Mouse (Mus musculus) cerebellum, adult (tissue): ENCODE data around the gene Hif3a.

ENCODE experiments used
- ATAC-seq: cut with Nextera tagmentation; 2 replicates; pipeline ENCODE4 v1.9.2; 2017; ENCODE audit warnings: mild to moderate bottlenecking, moderate library complexity, mixed read lengths; ENCODE audit not compliant: insufficient number of reproducible peaks, low FRiP score, low TSS enrichment

Hif3a gene

DNA sequence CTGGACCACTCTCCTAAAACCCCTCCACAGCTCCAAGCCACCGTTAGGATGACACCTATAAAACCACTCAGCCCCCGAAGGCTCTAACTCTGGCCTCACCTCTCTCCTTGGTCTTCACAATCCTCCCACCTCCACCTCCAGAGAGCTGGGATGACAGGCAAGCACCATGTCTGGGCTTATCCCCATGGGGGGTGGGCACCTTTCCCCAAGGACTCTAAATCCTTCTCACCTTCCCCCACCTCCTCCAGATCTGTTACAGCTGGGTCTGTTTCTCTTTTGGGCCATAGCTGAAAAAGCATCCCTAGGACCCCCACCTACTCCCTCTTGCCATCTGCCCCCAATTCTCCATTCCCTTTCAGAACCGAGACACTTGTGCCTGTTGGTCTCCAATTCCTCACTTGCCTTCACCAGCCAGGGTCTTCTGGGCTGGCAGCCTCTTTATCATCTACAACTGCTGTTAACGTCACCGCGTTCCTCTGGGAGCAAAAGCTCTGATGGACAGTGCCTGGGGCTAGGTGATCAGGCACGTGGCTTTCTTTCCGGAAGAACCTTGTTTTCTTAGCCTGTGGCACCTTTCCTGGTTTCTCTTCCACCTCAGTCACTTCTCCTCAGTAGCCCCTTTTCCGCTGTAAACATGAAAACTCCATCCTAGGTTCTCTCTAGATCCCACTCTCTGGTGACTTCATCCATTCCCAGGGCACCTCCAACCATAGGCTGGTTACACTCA is 36.2 kb downstream of the Hif3a start:
- ATAC-seq, result no peak

- ATAC-seq, result no peak
Observed at GRCm38 (mm10) chr7:17025505-17025894, 36.7 kb downstream of the Hif3a start.

- no peak for ATAC-seq
Observed at GRCm38 (mm10) chr7:17024814-17025504, 37.3 kb downstream of the Hif3a start.

GRCm38 (mm10) chr7:17024141-17024540 is 38.1 kb downstream of the Hif3a start:
- ATAC-seq, result no peak

DNA sequence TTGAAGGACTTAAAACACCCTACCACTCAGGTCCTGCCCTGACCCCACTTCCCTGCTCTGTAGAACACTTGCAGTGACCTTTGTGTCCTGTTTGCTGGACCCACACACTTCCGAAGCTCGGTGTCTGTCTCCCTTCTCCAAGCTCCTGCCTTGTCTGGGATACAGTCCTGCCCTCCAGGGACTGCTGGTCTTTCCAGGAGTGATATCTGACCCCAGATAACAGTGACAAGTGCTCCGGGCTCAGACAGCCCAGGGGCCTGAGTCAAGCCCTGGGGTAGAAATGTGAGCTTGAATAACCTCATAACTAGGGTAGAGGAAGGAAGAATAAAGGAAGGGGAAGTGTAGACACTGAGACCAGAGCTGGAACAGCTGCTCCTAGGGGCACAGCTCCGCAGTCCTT is 38.5 kb downstream of the Hif3a start:
- no peak for ATAC-seq

DNA sequence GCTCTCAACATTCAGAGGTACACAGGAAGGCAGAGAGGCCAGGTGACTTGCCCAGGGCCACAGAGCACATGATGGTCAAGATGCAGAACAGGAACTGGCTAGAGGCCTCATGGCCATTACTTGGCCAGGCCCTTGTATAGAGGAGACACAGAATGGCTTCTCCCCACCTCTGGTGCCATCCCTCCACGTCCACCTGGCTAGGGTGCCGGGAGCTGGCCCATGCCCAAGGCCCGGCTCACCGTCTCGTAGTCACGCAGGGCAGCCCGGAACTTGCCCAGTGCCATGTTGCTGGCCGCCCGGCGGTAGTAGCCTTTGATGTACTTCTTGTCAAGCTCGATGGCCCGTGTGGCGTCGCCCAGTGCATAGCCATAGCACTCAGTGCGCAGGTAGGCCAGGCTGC is 40.1 kb downstream of the Hif3a start:
- ATAC-seq, result no peak

- no peak for ATAC-seq
Observed at GRCm38 (mm10) chr7:17019426-17020166, 42.6 kb downstream of the Hif3a start.

DNA sequence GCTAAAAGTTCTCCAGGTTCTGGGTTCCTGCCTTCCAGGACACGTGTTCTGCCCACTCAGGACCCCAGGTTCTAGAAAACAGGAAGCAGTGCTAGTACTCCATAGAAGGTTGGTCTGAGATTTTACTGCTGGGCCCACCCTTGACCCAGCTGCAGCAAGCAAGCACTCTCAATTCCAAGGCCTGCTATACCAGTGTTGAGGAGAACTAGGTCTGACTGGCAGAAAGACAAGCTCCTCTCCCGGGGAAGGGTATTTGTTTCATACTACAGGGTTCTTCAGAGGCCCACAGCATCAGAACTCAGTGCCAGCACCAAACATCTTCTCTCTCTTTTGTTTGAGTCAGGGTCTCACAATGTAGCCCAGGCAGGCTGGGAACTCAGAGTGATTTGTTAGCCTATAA is 44.3 kb downstream of the Hif3a start:
- no peak for ATAC-seq

GRCm38 (mm10) chr7:17017036-17017435 is 45.2 kb downstream of the Hif3a start:
- ATAC-seq, result peak; percentile 86

DNA sequence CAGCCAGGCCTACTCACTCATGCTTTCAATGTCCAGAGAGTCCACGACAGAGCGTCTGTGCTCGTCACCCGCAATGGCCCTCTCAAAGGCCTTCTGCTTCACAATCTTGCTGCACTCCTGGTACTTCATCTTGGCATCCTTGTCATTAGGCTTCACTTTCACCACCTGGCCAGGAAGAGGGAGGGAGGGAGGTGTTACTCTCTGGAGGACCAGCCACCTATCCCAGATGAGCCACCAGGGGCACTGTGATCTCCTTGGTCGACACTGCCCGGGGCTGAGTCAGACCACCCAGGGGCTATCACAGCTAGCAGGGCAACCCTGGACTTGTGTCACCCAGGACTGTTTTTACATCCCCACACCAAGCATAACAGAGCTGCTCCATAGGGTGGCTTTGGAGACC is 46.8 kb downstream of the Hif3a start:
- no peak for ATAC-seq

- no peak for ATAC-seq
Observed at GRCm38 (mm10) chr7:17011909-17012590, 50.2 kb downstream of the Hif3a start.

DNA sequence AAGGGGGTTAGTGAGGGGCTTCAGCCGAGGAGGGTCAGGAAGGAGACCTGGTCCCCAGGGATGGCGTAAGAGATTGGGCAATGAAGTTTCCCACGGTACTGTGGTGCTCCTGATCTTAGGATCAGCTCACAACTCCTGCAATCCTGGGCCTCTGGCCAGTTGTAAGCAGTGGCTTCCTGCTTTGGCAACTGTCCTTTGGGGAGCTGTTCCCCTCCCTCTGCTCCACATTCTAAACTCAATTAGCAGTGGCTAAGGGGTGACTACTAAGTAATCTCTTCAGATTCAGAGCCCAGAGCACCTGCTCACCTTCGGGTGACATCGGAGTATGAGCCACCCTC is 52.2 kb downstream of the Hif3a start:
- no peak for ATAC-seq

- ATAC-seq, result no peak
Observed at GRCm38 (mm10) chr7:17009326-17010009, 52.8 kb downstream of the Hif3a start.

- no peak for ATAC-seq
Observed at GRCm38 (mm10) chr7:17007300-17007699, 54.9 kb downstream of the Hif3a start.

GRCm38 (mm10) chr7:17004716-17005115 is 57.5 kb downstream of the Hif3a start:
- ATAC-seq, result no peak

DNA sequence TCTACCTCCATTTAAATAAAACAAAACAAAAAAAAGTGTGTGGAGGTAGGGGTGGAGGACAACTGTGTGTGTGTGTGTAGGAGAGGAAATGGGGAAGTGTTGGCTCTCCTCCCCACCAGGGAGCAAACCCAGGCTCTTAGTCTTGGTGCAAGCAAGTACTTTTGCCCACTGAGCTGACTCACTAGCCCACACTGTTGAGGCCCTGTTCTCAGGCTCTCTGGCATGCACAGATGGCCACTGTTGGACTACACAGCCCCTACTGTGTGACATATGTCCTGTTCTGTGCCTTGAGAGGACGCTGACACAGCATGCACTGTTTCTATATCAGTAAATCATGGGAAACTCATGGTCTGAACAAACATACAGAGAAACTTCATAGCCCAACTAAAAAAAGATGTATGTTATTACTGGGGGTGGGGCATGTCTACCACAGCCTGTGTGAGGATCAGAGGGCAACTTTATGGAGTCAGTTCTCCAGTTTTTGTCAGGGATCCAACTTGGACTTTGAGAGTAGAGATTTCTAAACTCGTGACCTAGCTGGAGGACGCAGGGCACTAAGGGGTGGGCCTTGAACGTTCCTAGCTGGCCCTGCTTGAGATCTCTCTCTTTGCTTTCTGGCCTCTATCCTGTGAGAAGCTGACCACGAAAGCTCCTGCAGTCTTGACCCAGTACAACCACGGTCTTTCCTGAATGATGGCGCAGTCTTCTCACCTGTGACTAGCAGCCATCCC is 58.8 kb downstream of the Hif3a start:
- peak; percentile 33; the same call in 1 of the 2 replicates for ATAC-seq

DNA sequence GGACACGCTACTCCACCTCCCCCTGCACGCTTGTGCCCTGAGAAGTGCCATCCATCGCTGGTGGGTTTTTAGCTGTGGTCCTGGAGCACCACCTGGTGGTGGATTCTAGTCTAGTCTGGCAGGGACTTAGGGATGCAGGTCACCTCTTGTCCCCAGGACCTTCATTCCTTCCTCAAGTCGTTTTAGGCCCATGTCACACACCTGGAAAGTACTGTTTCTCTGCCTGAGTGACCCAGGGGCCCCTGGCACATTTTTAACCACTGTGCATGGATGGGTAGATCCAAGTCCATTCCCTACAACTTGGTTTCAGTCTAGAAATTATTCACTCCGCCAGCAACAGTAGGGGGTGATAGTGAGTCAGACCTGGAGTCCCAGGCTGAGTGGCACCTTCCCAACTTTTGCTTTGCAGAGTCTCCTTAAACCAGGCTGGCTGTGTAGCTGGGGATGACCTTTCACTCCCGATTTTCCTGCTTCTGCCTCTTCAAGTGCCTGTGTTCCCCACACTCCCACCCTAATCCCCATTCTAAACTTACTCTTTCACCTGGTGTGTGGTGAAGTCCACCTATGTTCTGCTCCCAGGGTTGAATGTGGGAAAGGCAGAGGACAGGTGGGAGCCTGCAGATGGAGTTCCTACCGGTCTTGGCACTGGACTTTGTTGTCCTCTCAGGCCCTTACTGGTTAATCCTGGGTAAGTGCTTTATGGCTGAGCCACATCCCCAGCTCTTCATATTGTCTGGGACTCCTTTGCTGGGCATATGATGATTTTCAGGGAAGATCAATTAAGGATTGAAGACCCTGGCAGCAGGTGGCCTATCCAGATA is 59.6 kb downstream of the Hif3a start:
- ATAC-seq, result peak; percentile 54; the same call in 1 of the 2 replicates

GRCm38 (mm10) chr7:16999650-17000049 is 62.6 kb downstream of the Hif3a start:
- ATAC-seq, result no peak

DNA sequence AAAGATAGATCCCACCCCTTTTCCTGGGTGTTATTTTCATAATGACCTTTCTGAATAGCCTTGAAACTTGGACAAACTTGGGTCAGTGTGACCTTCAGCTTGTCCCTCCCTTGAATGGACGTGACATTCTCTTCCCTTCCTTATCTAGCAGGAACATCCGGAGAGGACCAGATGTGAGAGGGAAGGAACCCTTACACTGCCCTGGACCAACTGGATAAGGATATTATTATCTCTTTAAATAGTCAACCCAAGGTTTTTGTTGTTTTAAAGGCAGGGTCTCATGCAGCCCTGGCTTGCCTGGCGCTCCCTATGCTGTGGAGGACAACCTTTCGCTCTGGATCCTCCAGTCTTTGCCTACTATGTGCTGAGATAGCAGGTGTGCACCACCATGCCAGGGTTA is 63.0 kb downstream of the Hif3a start:
- ATAC-seq, result no peak
